Mouse (Mus musculus): ENCODE measurements at regions not wholly inside any gene's neighbourhood (a gene's known extent, or its start where the extent isn't known, plus 50 kb on each side); places are given as distances from the start of the nearest gene placed in this dataset.

GRCm38 (mm10) chr12:97529556-97529955 is 729.7 kb downstream of the Galc start:
- no peaks in the 10 kb centered on the region for H3K9me3 ChIP-seq (ENCODE audit: control insufficient read depth, low read length)
- no peak overlapping the region for H3K4me3 ChIP-seq (replicated peaks; ENCODE audit: low read length)
- DNase-seq (ENCODE audit: low spot score), result no peak
- H3K27me3 ChIP-seq (ENCODE audit: control insufficient read depth, insufficient read depth, low read length), result no peaks in the 10 kb centered on the region
- H3K4me1 ChIP-seq (ENCODE audit: control insufficient read depth, insufficient read depth, low read length), result no peaks in the 10 kb centered on the region
- no peak for TF ChIP-seq POLR2A (IDR thresholded peaks at IDR 0.05; ENCODE audit: borderline replicate concordance, extremely low read depth, insufficient read depth, insufficient read length)
- ATAC-seq (ENCODE audit: low FRiP score, low read depth), result no peak
- no peak overlapping the region for H3K9ac ChIP-seq (ENCODE audit: low read depth, low read length, severe bottlenecking)
- no peak overlapping the region for H3K4me2 ChIP-seq (replicated peaks; ENCODE audit: low read depth, low read length, severe bottlenecking)
- 91% methylated on average over 4 of the region's 4 CpGs for WGBS
- no peaks in the 10 kb centered on the region for H3K36me3 ChIP-seq (ENCODE audit: control insufficient read depth, insufficient read depth, low read length)
- no peak overlapping the region for H3K27ac ChIP-seq (replicated peaks; ENCODE audit: low read depth, low read length)

- Histone ChIP-seq H3K4me3 (replicated peaks; ENCODE audit: low read length) (no peak overlapping the region), H3K36me3 (ENCODE audit: control insufficient read depth, insufficient read depth, low read length) (no peaks in the 10 kb centered on the region), H3K9me3 (ENCODE audit: control insufficient read depth, low read length) (no peaks in the 10 kb centered on the region), H3K4me1 (ENCODE audit: control insufficient read depth, insufficient read depth, low read length) (no peaks in the 10 kb centered on the region), H3K27me3 (ENCODE audit: control insufficient read depth, insufficient read depth, low read length) (no peaks in the 10 kb centered on the region), H3K9ac (ENCODE audit: low read depth, low read length, severe bottlenecking) (no peak overlapping the region), H3K4me2 (replicated peaks; ENCODE audit: low read depth, low read length, severe bottlenecking) (no peak overlapping the region), H3K27ac (replicated peaks; ENCODE audit: low read depth, low read length) (no peak overlapping the region)
- ATAC-seq (ENCODE audit: low FRiP score, low read depth) (no peak), DNase-seq (ENCODE audit: low spot score) (no peak)
- TF ChIP-seq POLR2A (IDR thresholded peaks at IDR 0.05; ENCODE audit: borderline replicate concordance, extremely low read depth, insufficient read depth, insufficient read length), result no peak
- 50% methylated on average over 1 of the region's 1 CpGs for WGBS
These were observed 733.3 kb downstream of the Galc start for GRCm38 (mm10) chr12:97525931-97526330.

GRCm38 (mm10) chr12:97519834-97520489 is 739.3 kb downstream of the Galc start:
- Histone ChIP-seq H3K36me3 (ENCODE audit: control insufficient read depth, insufficient read depth, low read length) (no peaks in the 10 kb centered on the region), H3K9ac (ENCODE audit: low read depth, low read length, severe bottlenecking) (no peak overlapping the region), H3K27me3 (ENCODE audit: control insufficient read depth, insufficient read depth, low read length) (no peaks in the 10 kb centered on the region), H3K4me2 (replicated peaks; ENCODE audit: low read depth, low read length, severe bottlenecking) (no peak overlapping the region), H3K4me1 (ENCODE audit: control insufficient read depth, insufficient read depth, low read length) (no peaks in the 10 kb centered on the region), H3K4me3 (replicated peaks; ENCODE audit: low read length) (no peak overlapping the region), H3K9me3 (ENCODE audit: control insufficient read depth, low read length) (no peaks in the 10 kb centered on the region), H3K27ac (replicated peaks; ENCODE audit: low read depth, low read length) (no peak overlapping the region)
- no peak for TF ChIP-seq POLR2A (IDR thresholded peaks at IDR 0.05; ENCODE audit: borderline replicate concordance, extremely low read depth, insufficient read depth, insufficient read length)
- WGBS, result 90% methylated on average over 4 of the region's 4 CpGs
- no peak for DNase-seq (ENCODE audit: low spot score)
- no peak for ATAC-seq (ENCODE audit: low FRiP score, low read depth)

GRCm38 (mm10) chr12:97517534-97517933 is 741.7 kb downstream of the Galc start:
- 86% methylated on average over 2 of the region's 2 CpGs for WGBS

GRCm38 (mm10) chr12:97515805-97516204 is 743.5 kb downstream of the Galc start:
- ATAC-seq (ENCODE audit: low FRiP score, low read depth) (no peak), DNase-seq (ENCODE audit: low spot score) (no peak)
- H3K27ac ChIP-seq (replicated peaks; ENCODE audit: low read depth, low read length), result no peak overlapping the region
- 94% methylated on average over 5 of the region's 5 CpGs for WGBS
- no peak overlapping the region for H3K9ac ChIP-seq (ENCODE audit: low read depth, low read length, severe bottlenecking)
- H3K27me3 ChIP-seq (ENCODE audit: control insufficient read depth, insufficient read depth, low read length), result no peaks in the 10 kb centered on the region
- H3K4me3 ChIP-seq (replicated peaks; ENCODE audit: low read length), result no peak overlapping the region
- H3K36me3 ChIP-seq (ENCODE audit: control insufficient read depth, insufficient read depth, low read length), result no peaks in the 10 kb centered on the region
- no peaks in the 10 kb centered on the region for H3K4me1 ChIP-seq (ENCODE audit: control insufficient read depth, insufficient read depth, low read length)
- H3K4me2 ChIP-seq (replicated peaks; ENCODE audit: low read depth, low read length, severe bottlenecking), result no peak overlapping the region
- no peaks in the 10 kb centered on the region for H3K9me3 ChIP-seq (ENCODE audit: control insufficient read depth, low read length)
- no peak for TF ChIP-seq POLR2A (IDR thresholded peaks at IDR 0.05; ENCODE audit: borderline replicate concordance, extremely low read depth, insufficient read depth, insufficient read length)

More at GRCm38 (mm10) chr12:97517534-97517933, 741.7 kb downstream of the Galc start:
- no peaks in the 10 kb centered on the region for H3K4me1 ChIP-seq (ENCODE audit: control insufficient read depth, insufficient read depth, low read length)
- ATAC-seq (ENCODE audit: low FRiP score, low read depth) (no peak), DNase-seq (ENCODE audit: low spot score) (no peak)
- H3K9ac ChIP-seq (ENCODE audit: low read depth, low read length, severe bottlenecking), result no peak overlapping the region
- H3K4me2 ChIP-seq (replicated peaks; ENCODE audit: low read depth, low read length, severe bottlenecking), result no peak overlapping the region
- no peaks in the 10 kb centered on the region for H3K36me3 ChIP-seq (ENCODE audit: control insufficient read depth, insufficient read depth, low read length)
- no peak for TF ChIP-seq POLR2A (IDR thresholded peaks at IDR 0.05; ENCODE audit: borderline replicate concordance, extremely low read depth, insufficient read depth, insufficient read length)
- H3K27me3 ChIP-seq (ENCODE audit: control insufficient read depth, insufficient read depth, low read length), result no peaks in the 10 kb centered on the region
- no peaks in the 10 kb centered on the region for H3K9me3 ChIP-seq (ENCODE audit: control insufficient read depth, low read length)
- no peak overlapping the region for H3K27ac ChIP-seq (replicated peaks; ENCODE audit: low read depth, low read length)
- H3K4me3 ChIP-seq (replicated peaks; ENCODE audit: low read length), result no peak overlapping the region
